Mouse (Mus musculus) lung, postnatal 0 days (tissue): ENCODE data around the gene Lsm3.

ENCODE experiments used
- CTCF ChIP-seq: IDR thresholded peaks from 2 replicates; pipeline ENCODE4 v1.5.1; 2016; ENCODE audit warnings: antibody characterized with exemption, mild to moderate bottlenecking
- EP300 ChIP-seq: IDR thresholded peaks from 2 replicates; pipeline ENCODE4 v1.6.1; 2016; ENCODE audit warnings: antibody characterized with exemption, mild to moderate bottlenecking, control low read depth

DNA sequence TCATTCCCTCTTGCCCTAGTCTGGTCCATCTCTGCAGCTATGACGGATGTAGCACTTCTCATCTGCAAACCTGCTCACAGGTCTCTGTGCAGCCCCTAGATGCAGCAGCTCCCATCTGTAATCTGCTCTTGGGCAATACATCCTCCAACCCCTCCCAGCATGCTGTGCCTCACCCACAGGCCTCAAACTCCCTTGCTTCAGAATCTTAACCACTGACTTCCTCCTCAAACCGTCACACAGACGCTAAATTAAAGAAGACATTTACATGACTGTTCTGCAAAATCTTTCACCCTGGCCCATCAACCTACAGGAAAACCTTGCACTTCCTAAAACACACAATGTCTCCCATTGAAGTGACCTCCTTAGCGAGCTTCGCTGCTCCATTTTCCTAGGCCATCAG, 9.7 kb upstream of the Lsm3 start:
- TF ChIP-seq CTCF (no peak), EP300 (no peak)
